Mouse (Mus musculus): Measurements from ENCODE around the gene Catsper3.
A peak's percentile ranks its signal among the peaks of the same experiment; 100 is the strongest.

The Catsper3 gene

DNA sequence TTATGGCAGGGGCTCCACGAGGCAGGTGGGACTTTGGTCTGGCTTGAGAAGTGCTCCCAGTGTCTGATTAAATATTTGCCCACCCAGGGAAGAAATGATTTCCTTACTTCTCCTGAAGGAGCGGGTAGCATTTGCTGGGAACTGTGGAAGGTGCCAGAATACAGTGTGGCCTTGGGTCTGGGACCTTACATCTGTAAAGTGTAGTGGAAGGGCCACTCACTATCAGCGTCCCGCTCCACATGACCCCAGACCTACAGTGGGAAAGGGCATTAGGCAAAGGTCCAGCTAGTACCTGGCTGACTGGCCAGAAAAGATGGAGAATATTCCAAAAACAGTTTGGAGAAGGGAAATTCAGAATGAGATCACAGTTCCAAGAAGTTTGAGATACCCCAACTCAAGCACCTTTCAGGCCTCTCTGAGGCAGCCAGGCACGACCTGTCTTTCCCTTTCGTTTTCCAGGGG, 43.3 kb downstream of the Catsper3 start:
- no peak for DNase-seq

- DNase-seq = peak; percentile 79
These were observed 44.0 kb downstream of the Catsper3 start for GRCm38 (mm10) chr13:55828141-55829017.

GRCm38 (mm10) chr13:55829018-55829655, 44.8 kb downstream of the Catsper3 start:
- DNase-seq = no peak

DNA sequence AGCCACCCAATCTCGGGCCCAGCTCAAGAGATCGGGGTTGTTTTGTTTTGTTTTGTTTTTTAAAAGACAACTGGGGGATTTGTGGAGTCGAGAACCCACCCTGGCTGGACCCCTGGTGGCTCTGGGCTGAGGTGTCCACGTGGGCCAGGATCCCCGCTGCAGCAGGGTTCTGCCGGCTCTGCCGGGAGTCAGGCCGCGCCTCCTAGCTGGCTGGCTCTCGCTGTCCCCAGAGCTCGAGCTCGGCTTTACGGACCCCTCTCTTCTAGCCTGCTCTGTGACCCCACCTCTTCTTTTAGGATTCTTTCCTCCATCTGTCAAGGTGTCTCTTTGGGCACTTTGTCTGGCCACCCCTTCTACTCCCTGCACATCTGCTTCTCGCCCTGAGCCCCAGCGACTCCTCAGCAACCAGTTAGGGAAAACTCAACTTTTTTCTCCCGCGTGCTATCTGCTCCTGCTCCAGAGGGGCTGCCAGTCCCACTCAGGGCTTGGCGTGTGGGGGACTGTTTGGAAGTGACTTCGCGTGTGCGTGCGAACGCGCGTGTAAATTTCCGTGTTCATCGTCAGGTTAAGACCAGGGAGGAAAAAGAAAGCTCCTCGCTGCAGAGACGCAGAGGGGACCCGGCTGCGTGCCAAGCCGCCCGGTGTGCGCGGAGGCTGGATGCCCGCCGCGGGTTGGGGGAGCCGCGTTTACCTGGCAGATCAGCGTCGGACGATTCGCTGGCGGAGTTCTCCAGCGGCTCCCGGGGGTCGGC, 45.9 kb downstream of the Catsper3 start:
- peak; percentile 85 for DNase-seq

- DNase-seq = peak; percentile 86
These were observed 46.7 kb downstream of the Catsper3 start for GRCm38 (mm10) chr13:55830833-55831721.

- DNase-seq = no peak
These were observed 47.4 kb downstream of the Catsper3 start for GRCm38 (mm10) chr13:55831722-55832160.

DNA sequence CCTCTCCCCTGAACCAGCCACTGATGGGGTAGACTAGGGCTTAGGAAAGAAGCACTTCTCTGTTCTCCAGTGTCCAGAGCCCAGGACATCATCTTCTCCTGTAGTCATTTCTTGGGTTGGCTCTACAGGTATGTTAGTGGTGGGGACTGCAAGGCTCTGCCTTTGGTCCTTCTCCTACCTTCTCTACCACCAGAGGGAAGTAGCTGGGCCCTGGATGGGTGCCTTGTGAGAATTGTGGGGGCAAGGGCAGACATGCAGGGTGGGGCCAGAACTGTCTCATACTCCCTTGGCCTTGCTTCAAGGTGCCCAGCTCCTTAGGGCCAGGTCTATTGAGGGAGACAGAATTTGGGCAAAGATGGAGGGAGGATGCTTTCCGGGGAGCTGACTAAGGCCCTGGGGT, 48.2 kb downstream of the Catsper3 start:
- no peak for DNase-seq

DNA sequence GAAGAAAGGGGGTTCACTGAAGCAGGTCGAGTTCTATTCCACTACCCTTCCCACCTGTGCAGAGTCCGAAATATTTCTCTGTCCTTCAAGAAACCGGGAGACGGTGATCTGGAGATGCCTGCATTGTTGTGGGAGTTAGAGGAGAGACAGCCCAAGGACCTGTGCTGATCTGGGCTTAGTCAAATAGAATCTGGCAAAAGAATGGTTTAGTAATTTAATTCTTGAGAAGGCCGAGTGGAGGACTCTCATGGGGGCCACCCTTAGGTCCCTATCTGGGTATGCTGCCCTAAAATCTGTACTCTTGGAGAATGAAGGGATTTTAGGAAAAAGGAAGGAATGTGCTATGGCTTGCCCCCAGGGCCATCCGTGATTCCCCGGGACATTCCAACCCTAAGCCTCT, 49.6 kb downstream of the Catsper3 start:
- DNase-seq = no peak

- no peak for DNase-seq
These were observed 50.3 kb downstream of the Catsper3 start for GRCm38 (mm10) chr13:55834667-55835066.

DNA sequence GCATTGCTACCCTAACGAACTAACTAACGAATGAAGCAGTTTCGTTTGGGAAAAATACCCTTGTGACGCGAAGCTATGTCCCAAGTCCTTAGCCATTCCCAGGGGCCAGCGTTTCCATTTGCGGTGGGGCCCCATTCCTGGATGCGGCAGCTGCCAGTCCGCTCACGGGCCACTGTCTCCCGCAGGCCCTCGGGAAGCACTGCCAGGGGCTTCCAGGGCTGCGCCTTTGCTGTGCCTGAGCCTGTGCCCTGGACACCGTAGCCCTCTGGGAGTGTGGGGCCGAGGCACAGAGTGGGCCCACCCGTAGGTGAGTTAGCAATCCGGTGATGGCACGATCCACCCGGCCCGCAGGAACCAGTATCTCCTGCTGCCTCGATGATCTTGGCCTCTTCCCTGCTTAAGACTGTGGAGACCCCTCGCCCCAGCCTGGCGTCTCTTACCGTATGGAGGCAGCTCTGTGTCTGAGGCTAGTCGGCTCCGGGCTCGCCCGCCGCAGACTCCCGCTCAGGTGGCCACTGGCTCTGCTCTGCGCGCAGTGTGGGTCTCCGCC, 51.3 kb downstream of the Catsper3 start:
- peak; percentile 86 for DNase-seq

- DNase-seq = no peak
These were observed 51.8 kb downstream of the Catsper3 start, which contains the start of gene Pitx1 for GRCm38 (mm10) chr13:55836142-55836625. Gene Pitx1 (minus strand): TSS chr13:55836192.

GRCm38 (mm10) chr13:55836786-55837780, 52.7 kb downstream of the Catsper3 start:
- no peak for DNase-seq

- no peak for DNase-seq
These were observed 55.9 kb downstream of the Catsper3 start for GRCm38 (mm10) chr13:55840223-55840622.

GRCm38 (mm10) chr13:55843700-55844099, 59.3 kb downstream of the Catsper3 start:
- no peak for DNase-seq

DNA sequence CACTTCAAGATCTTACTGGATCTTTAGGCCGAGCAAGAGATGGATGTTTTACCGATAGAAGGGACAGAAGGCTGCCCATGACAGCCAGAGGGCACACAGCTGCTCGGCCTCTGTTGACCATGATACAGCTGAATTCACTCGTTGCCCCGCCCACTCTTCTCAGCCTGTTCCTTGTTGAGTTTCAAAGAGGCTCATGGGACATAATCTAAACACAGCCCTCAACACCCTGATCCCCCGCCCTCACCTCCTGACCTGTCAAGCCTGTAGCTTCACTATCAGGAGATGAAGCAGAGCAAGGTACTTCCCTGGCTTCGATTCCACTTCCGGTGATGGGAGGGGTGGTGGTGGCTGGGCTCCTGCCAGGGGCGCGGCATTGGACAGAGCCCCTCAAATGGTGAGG, 63.4 kb downstream of the Catsper3 start:
- peak; percentile 81 for DNase-seq

DNA sequence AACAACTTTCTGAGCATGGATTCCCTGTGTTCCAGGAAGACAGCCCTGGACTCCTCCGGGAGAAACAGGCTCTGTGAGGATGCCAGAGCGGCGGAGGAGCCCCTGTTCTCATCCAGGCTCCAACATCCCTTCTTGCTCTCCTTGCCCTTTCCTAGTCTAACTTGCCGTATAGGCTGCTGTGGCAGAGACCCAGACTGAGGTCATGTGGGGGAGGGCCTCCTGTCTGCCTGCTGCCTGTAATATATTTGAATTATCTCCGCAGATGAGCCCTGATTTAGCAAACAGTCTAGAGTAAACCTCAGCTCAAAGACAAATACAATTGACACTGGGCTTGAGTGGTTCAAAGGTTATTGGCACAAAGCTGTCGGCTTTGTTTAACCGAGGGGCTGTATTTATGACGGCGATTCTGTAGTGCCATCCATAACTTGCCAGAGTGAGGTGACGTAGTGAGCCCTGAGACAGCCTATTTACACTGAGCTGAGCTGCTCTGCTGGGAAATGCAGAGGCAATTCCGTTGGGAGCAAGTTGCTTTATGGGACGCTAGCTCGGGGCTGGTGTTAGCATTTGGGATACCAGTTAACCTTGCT, 64.3 kb downstream of the Catsper3 start:
- no peak for DNase-seq

DNA sequence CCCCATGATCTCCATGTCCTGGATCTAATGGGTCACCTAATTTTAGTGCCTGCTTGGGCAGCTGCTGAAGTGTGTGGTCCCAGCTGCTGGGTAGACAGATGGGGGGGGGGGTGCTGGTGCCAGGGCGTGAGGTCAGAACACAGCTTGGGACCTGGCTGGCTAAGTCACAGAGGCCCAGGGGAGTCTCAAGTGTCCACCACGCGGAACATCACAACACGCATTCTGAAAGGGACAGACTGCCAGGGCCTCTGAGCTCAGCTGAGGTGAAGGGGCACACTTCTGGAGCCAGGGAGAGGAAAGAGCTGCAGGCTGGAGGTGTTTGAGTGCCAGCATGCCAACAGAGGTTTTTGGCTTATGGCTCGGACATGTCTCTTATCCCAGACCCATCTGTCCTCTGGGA, 66.4 kb downstream of the Catsper3 start:
- DNase-seq = peak; percentile 92

DNA sequence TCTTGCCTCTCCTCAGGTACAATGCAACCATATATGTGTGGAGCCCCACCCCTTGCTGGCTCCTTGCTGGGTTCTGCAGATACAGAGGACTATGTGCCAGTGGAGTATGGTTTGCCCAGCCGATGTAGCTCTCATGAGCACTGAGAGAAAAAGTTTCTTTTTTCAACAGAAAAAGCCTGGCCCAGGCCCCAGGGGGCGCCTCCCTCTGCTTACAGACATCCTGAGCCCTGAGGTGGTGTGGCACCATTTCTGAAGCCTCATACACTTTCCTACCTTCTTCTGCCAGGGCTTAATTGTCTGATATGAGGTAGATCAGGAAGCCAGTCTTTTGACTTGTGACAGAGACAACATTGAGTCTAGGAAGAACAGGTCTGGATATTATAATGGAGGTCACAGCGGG, 67.8 kb downstream of the Catsper3 start:
- DNase-seq = no peak

GRCm38 (mm10) chr13:55855793-55856192, 71.4 kb downstream of the Catsper3 start:
- peak; percentile 93 for DNase-seq

DNA sequence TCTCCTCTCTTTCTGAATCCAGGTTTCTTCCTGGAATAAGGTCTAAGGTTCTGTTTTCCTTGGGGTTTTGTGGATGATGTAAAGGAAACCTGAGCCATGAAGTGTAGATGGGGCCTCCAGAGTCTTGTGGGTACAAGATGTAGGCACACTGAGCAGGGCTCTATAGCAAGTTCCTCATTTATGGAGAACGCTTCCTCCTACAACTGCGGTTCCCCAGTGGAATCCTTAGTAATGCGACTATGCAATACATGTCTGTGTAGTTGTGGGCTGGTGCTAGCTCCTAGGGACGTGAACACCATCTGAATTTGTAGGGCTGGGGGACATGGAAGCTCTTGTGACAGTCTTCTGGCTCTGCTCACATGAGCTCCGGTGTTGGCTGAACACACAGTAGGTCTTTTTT, 74.1 kb downstream of the Catsper3 start:
- DNase-seq = no peak
